Mouse (Mus musculus) thymus, postnatal 0 days (tissue): ENCODE results near the gene Olfr680-ps1. TPM values are rescaled to one million over a fixed set of nuclear protein-coding genes. Genes with fewer than 3 reads are reported as not detected.
"Not testable (repeated sequence)": the region's sequence is repeated elsewhere in the genome, so short reads cannot be mapped to it uniquely, and the experiment has no call there.

Source experiments
- DNase-seq: peaks from one replicate; pipeline ENCODE4 v3.0.0-alpha.2; 2015; ENCODE audit warnings: low spot score
- polyA plus RNA-seq: library from polyadenylated mRNA; unstranded; fragments of >200 nt; fragmentation: Nextera tagmentation; extraction: Ambion mirVana; gene quantifications from 2 replicates; pipeline ENCODE4 v1.2.1, GENCODE M21; 2015

The Olfr680-ps1 gene
- polyA plus RNA-seq = not detected in 2 replicates

- not testable (repeated sequence) for DNase-seq
Observed at GRCm38 (mm10) chr7:105092717-105093116, at the start of gene Olfr680-ps1. TSS of gene Olfr680-ps1 (minus strand) at chr7:105092817.

GRCm38 (mm10) chr7:105141275-105141674 is 48.7 kb upstream of the Olfr680-ps1 start:
- DNase-seq = no peak

- DNase-seq = no peak
Observed at GRCm38 (mm10) chr7:105116536-105116935, 23.9 kb upstream of the Olfr680-ps1 start, which contains the start of gene Olfr681. TSS of gene Olfr681 (plus strand) at chr7:105116836.

- DNase-seq = no peak
Observed at GRCm38 (mm10) chr7:105080905-105081304, 11.7 kb downstream of the Olfr680-ps1 start, which contains the start of gene Olfr679. TSS of gene Olfr679 (plus strand) at chr7:105081205.

GRCm38 (mm10) chr7:105064175-105064574 is 28.4 kb downstream of the Olfr680-ps1 start, which contains the start of gene Olfr678:
TSS of gene Olfr678 (plus strand) at chr7:105064475.
- no peak for DNase-seq

- DNase-seq = no peak
Observed at GRCm38 (mm10) chr7:105058951-105059350, 33.7 kb downstream of the Olfr680-ps1 start.

Other genes with a start within 250 kb of the Olfr680-ps1 start
- gene Usp17la, start 235.8 kb downstream of the Olfr680-ps1 start, polyA plus RNA-seq = not detected in 2 replicates
- gene Olfr665, start 214.8 kb downstream of the Olfr680-ps1 start, polyA plus RNA-seq = not detected in 2 replicates
- gene Olfr666, start 196.9 kb downstream of the Olfr680-ps1 start, polyA plus RNA-seq = not detected in 2 replicates
- not detected in 2 replicates for gene Olfr667, start 171.3 kb downstream of the Olfr680-ps1 start, polyA plus RNA-seq
- gene Olfr668, start 164.8 kb downstream of the Olfr680-ps1 start, polyA plus RNA-seq = not detected in 2 replicates
- not detected in 2 replicates for gene Olfr669, start 158.6 kb downstream of the Olfr680-ps1 start, polyA plus RNA-seq
- gene Olfr670, start 130.2 kb downstream of the Olfr680-ps1 start, polyA plus RNA-seq = not detected in 2 replicates
- gene Olfr671, start 113.7 kb downstream of the Olfr680-ps1 start, polyA plus RNA-seq = not detected in 2 replicates
- not detected in 2 replicates for gene Olfr672, start 90.8 kb downstream of the Olfr680-ps1 start, polyA plus RNA-seq
- not detected in 2 replicates for gene Olfr675, start 64.4 kb downstream of the Olfr680-ps1 start, polyA plus RNA-seq
- not detected in 2 replicates for gene Olfr676, start 60.1 kb downstream of the Olfr680-ps1 start, polyA plus RNA-seq
- gene Olfr677, start 41.4 kb downstream of the Olfr680-ps1 start, polyA plus RNA-seq = not detected in 2 replicates
- not detected in 2 replicates for gene Olfr678, start 28.3 kb downstream of the Olfr680-ps1 start, polyA plus RNA-seq
- gene Olfr679, start 11.6 kb downstream of the Olfr680-ps1 start, polyA plus RNA-seq = not detected in 2 replicates
- not detected in 2 replicates for gene Olfr681, start 24.0 kb upstream of the Olfr680-ps1 start, polyA plus RNA-seq
- gene Olfr683, start 54.2 kb upstream of the Olfr680-ps1 start, polyA plus RNA-seq = not detected in 2 replicates
- not detected in 2 replicates for gene Olfr684, start 70.8 kb upstream of the Olfr680-ps1 start, polyA plus RNA-seq
- gene Olfr685, start 93.2 kb upstream of the Olfr680-ps1 start, polyA plus RNA-seq = not detected in 2 replicates
- gene Olfr686, start 114.7 kb upstream of the Olfr680-ps1 start, polyA plus RNA-seq = not detected in 2 replicates
- not detected in 2 replicates for gene Olfr688, start 195.3 kb upstream of the Olfr680-ps1 start, polyA plus RNA-seq
- gene Olfr689, start 218.3 kb upstream of the Olfr680-ps1 start, polyA plus RNA-seq = not detected in 2 replicates
- not detected in 2 replicates for gene Olfr690, start 241.3 kb upstream of the Olfr680-ps1 start, polyA plus RNA-seq
- gene Olfr691, start 249.5 kb upstream of the Olfr680-ps1 start, polyA plus RNA-seq = not detected in 2 replicates